Mouse (Mus musculus) myocyte (in vitro differentiated cells): ENCODE results near the gene Gtf2ird2.

ENCODE experiments used
- CEBPB ChIP-seq: IDR thresholded peaks from 2 replicates; pipeline ENCODE4 v1.6.1; 2011; ENCODE audit warnings: mild to moderate bottlenecking, moderate library complexity; ENCODE audit not compliant: poor library complexity, insufficient read depth, severe bottlenecking
- E2F4 ChIP-seq: IDR thresholded peaks from one replicate; pipeline ENCODE4 v1.6.1; 2011; ENCODE audit warnings: mild to moderate bottlenecking, control low read depth, moderate library complexity; ENCODE audit not compliant: insufficient read depth
- MAX ChIP-seq: IDR thresholded peaks from one replicate; pipeline ENCODE4 v1.6.1; 2011; ENCODE audit warnings: low read depth, mild to moderate bottlenecking, control low read depth
- MYOD1 ChIP-seq, 3 experiments: IDR thresholded peaks; one replicate each; pipeline ENCODE4 v1.6.1; 2011; ENCODE audit warnings: control low read depth in 2 of 3, low read depth in 2 of 3, mild to moderate bottlenecking in 2 of 3, moderate library complexity in 1 of 3; ENCODE audit not compliant: insufficient read length in 2 of 3, control insufficient read depth in 1 of 3
- MYOG ChIP-seq, 3 experiments: IDR thresholded peaks; one replicate each; pipeline ENCODE4 v1.6.1; 2011; ENCODE audit warnings: control low read depth in 2 of 3, low read depth in 2 of 3, mild to moderate bottlenecking in 2 of 3; ENCODE audit not compliant: insufficient read length in 2 of 3, control insufficient read depth in 1 of 3, insufficient read depth in 1 of 3
- POLR2A ChIP-seq: IDR thresholded peaks from one replicate; pipeline ENCODE4 v1.6.1; 2011; ENCODE audit warnings: low read depth, mild to moderate bottlenecking, control low read depth, moderate library complexity; ENCODE audit not compliant: insufficient read length
- SRF ChIP-seq: IDR thresholded peaks from one replicate; pipeline ENCODE4 v1.6.1; 2011; ENCODE audit warnings: low read depth; ENCODE audit not compliant: control insufficient read depth, insufficient read length
- TCF3 ChIP-seq: IDR thresholded peaks from one replicate; pipeline ENCODE4 v1.6.1; 2011; ENCODE audit warnings: low read depth, control low read depth; ENCODE audit not compliant: insufficient read length
- USF1 ChIP-seq: IDR thresholded peaks from one replicate; pipeline ENCODE4 v1.6.1; 2011; ENCODE audit warnings: low read depth, mild to moderate bottlenecking, control low read depth, moderate library complexity

DNA sequence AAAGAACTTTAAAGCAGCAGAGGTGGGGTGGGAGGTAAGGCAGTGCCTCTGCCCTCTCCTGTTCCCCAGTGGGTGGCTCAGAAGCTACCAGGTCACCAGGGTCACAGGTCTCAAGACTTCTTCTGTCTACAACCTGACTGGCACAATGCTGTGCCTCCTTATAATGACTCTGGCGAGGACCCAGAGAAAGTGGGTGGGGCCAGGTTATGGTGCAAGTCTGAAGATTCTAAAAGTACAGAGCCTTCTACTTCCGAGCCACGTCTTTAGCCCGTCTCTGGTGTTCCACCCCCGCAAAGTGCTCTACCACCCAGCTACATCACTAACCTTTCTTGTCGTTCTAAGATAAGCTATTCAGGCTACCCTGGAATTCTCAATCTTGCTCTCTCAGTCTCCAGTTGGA, 48.3 kb downstream of the Gtf2ird2 start:
- TF ChIP-seq POLR2A (no peak), USF1 (no peak), SRF (no peak), TCF3 (no peak), E2F4 (no peak), MYOG (IDR thresholded peaks at IDR 0.05; ENCODE audit: control insufficient read depth in 1 of 3, insufficient read depth in 1 of 3, insufficient read length in 2 of 3, low read depth in 2 of 3) (no peak), MYOD1 (IDR thresholded peaks at IDR 0.05; ENCODE audit: control insufficient read depth in 1 of 3, insufficient read length in 2 of 3, low read depth in 2 of 3) (no peak), MAX (no peak), CEBPB (no peak)
